Mouse (Mus musculus) stomach, postnatal 0 days (tissue): ENCODE results near the gene Lyg2. TPM values are rescaled to one million over a fixed set of nuclear protein-coding genes. Genes with fewer than 3 reads are reported as not detected.

ENCODE experiments used
- ATAC-seq: fragments of 200-750 bp; cut with Nextera tagmentation; 2 replicates; pipeline ENCODE4 v1.8.0; 2017; ENCODE audit not compliant: low FRiP score, low TSS enrichment
- DNase-seq: peaks from one replicate; pipeline ENCODE4 v3.0.0-alpha.2; 2016; ENCODE audit warnings: low spot score
- H3K27ac ChIP-seq: fragments of 300-500 bp; sonication (generic); replicated peaks from 2 replicates; pipeline ENCODE4 v1.5.1; 2014; ENCODE audit warnings: mild to moderate bottlenecking, control low read depth
- H3K27me3 ChIP-seq: fragments of 300-500 bp; sonication (generic); 2 replicates; pipeline ENCODE4 v1.6.1; 2014; ENCODE audit warnings: low read length; ENCODE audit not compliant: control insufficient read depth, insufficient read depth
- H3K36me3 ChIP-seq: fragments of 300-500 bp; sonication (generic); 2 replicates; pipeline ENCODE4 v1.6.1; 2014; ENCODE audit warnings: low read length, mixed read lengths; ENCODE audit not compliant: control insufficient read depth, insufficient read depth
- H3K4me1 ChIP-seq: fragments of 300-500 bp; sonication (generic); replicated peaks from 2 replicates; pipeline ENCODE4 v1.6.1; 2014; ENCODE audit warnings: antibody characterized with exemption; ENCODE audit not compliant: control insufficient read depth, insufficient read depth
- H3K4me2 ChIP-seq: fragments of 300-500 bp; sonication (generic); replicated peaks from 2 replicates; pipeline ENCODE4 v1.6.1; 2014; ENCODE audit warnings: low read depth, mild to moderate bottlenecking, control low read depth, moderate library complexity
- H3K4me3 ChIP-seq: fragments of 300-500 bp; sonication (generic); 2 replicates; pipeline ENCODE4 v1.5.1; 2014; ENCODE audit warnings: low read depth, low read length, control low read depth
- H3K9ac ChIP-seq: fragments of 300-500 bp; sonication (generic); 2 replicates; pipeline ENCODE4 v1.6.1; 2014; ENCODE audit warnings: mild to moderate bottlenecking, low read length, control low read depth, mixed read lengths
- H3K9me3 ChIP-seq: fragments of 300-500 bp; sonication (generic); 2 replicates; pipeline ENCODE4 v1.6.1; 2016; ENCODE audit warnings: low read length; ENCODE audit not compliant: control insufficient read depth
- CTCF ChIP-seq: IDR thresholded peaks from 2 replicates; pipeline ENCODE4 v1.5.1; 2016; ENCODE audit warnings: antibody characterized with exemption, low read depth, mild to moderate bottlenecking, moderate library complexity
- EP300 ChIP-seq: optimal IDR thresholded peaks from 2 replicates; pipeline ENCODE3; 2016; ENCODE audit warnings: antibody characterized with exemption
- WGBS: fragments of 180-500 bp; shearing (Covaris S2); extraction: QIAGEN DNeasy Blood & Tissue Kit; methylation state at CpG from one replicate; pipeline ENCODE4 v1.1.7; 2014; 5-methylcytosine and 5-hydroxymethylcytosine counted together
- polyA plus RNA-seq: library from polyadenylated mRNA; unstranded; fragments of >200 nt; fragmentation: Nextera tagmentation; extraction: Ambion mirVana; gene quantifications from 2 replicates; pipeline ENCODE4 v1.2.1, GENCODE M21; 2015

Lyg2 gene
- polyA plus RNA-seq = not detected in 2 replicates

GRCm38 (mm10) chr1:37916393-37916792 is at the start of gene Lyg2:
Gene Lyg2, minus strand, starts transcription at chr1:37916493.
- H3K27ac ChIP-seq = no peak within 1 kb of the TSS
- no peaks in the 10 kb centered on the region for H3K4me1 ChIP-seq
- H3K9me3 ChIP-seq = no peaks in the 10 kb centered on the region
- ATAC-seq (no peak), DNase-seq (no peak)
- 77% methylated on average over 5 of the region's 5 CpGs for WGBS
- TF ChIP-seq CTCF = no peak
- no peak for TF ChIP-seq EP300
- H3K27me3 ChIP-seq = no peaks in the 10 kb centered on the region
- no peaks in the 10 kb centered on the region for H3K36me3 ChIP-seq
- H3K4me2 ChIP-seq = no peak within 1 kb of the TSS
- no peak within 1 kb of the TSS for H3K4me3 ChIP-seq
- no peak within 1 kb of the TSS for H3K9ac ChIP-seq

GRCm38 (mm10) chr1:37965571-37965970 is 49.3 kb upstream of the Lyg2 start:
- 0 out of 2 replicates have a peak, but pooled peaks have one; percentile 3 for TF ChIP-seq CTCF
- TF ChIP-seq EP300 = no peak
- H3K27ac ChIP-seq = no peak overlapping the region
- H3K27me3 ChIP-seq = no peaks in the 10 kb centered on the region
- no peaks in the 10 kb centered on the region for H3K36me3 ChIP-seq
- WGBS = 55% methylated on average over 10 of the region's 10 CpGs
- no peaks in the 10 kb centered on the region for H3K4me1 ChIP-seq
- no peak overlapping the region for H3K4me3 ChIP-seq
- no peak overlapping the region for H3K9ac ChIP-seq
- no peak overlapping the region for H3K4me2 ChIP-seq
- DNase-seq (no peak), ATAC-seq (no peak)
- no peaks in the 10 kb centered on the region for H3K9me3 ChIP-seq

- no peak overlapping the region for H3K4me2 ChIP-seq
- H3K4me3 ChIP-seq = no peak overlapping the region
- no peak overlapping the region for H3K9ac ChIP-seq
- 69% methylated on average over 5 of the region's 5 CpGs for WGBS
- no peaks in the 10 kb centered on the region for H3K9me3 ChIP-seq
- no peak for DNase-seq
- H3K36me3 ChIP-seq = no peaks in the 10 kb centered on the region
- no peaks in the 10 kb centered on the region for H3K4me1 ChIP-seq
- no peaks in the 10 kb centered on the region for H3K27me3 ChIP-seq
- H3K27ac ChIP-seq = no peak overlapping the region
- TF ChIP-seq CTCF (no peak), EP300 (no peak)
- no peak for ATAC-seq
These were observed 43.2 kb upstream of the Lyg2 start for GRCm38 (mm10) chr1:37959486-37959885.

- no peaks in the 10 kb centered on the region for H3K9me3 ChIP-seq
- WGBS = 67% methylated on average over 2 of the region's 2 CpGs
- no peaks in the 10 kb centered on the region for H3K36me3 ChIP-seq
- H3K27ac ChIP-seq = no peak overlapping the region
- ATAC-seq (no peak), DNase-seq (no peak)
- no peak overlapping the region for H3K4me3 ChIP-seq
- no peaks in the 10 kb centered on the region for H3K27me3 ChIP-seq
- no peak overlapping the region for H3K4me2 ChIP-seq
- no peak overlapping the region for H3K9ac ChIP-seq
- no peak for TF ChIP-seq EP300
- no peak for TF ChIP-seq CTCF
- H3K4me1 ChIP-seq = no peaks in the 10 kb centered on the region
These were observed 42.2 kb upstream of the Lyg2 start for GRCm38 (mm10) chr1:37958516-37958915.

GRCm38 (mm10) chr1:37957659-37958058 is 41.4 kb upstream of the Lyg2 start, which contains the start of gene Lyg1:
Gene Lyg1, minus strand, starts transcription at chr1:37957759.
- H3K9me3 ChIP-seq = no peaks in the 10 kb centered on the region
- no peak for ATAC-seq
- TF ChIP-seq CTCF (no peak), EP300 (no peak)
- no peak within 1 kb of the TSS for H3K4me3 ChIP-seq
- H3K27me3 ChIP-seq = no peaks in the 10 kb centered on the region
- WGBS = 78% methylated on average over 5 of the region's 5 CpGs
- H3K4me1 ChIP-seq = no peaks in the 10 kb centered on the region
- no peak within 1 kb of the TSS for H3K4me2 ChIP-seq
- H3K9ac ChIP-seq = no peak within 1 kb of the TSS
- H3K27ac ChIP-seq = no peak within 1 kb of the TSS
- no peaks in the 10 kb centered on the region for H3K36me3 ChIP-seq
- DNase-seq = no peak

- Histone ChIP-seq H3K9ac (no peak overlapping the region), H3K4me2 (no peak overlapping the region), H3K36me3 (no peaks in the 10 kb centered on the region), H3K4me1 (no peaks in the 10 kb centered on the region), H3K9me3 (no peaks in the 10 kb centered on the region), H3K4me3 (no peak overlapping the region), H3K27ac (no peak overlapping the region), H3K27me3 (no peaks in the 10 kb centered on the region)
- DNase-seq (no peak), ATAC-seq (no peak)
- 18% methylated on average over 3 of the region's 3 CpGs for WGBS
- TF ChIP-seq CTCF = no peak
- TF ChIP-seq EP300 = no peak
These were observed 40.6 kb upstream of the Lyg2 start for GRCm38 (mm10) chr1:37956690-37957431.
